Mouse (Mus musculus) heart, adult 2 months (tissue): ENCODE results near the gene Mat1a.

ENCODE experiments used
- CTCF ChIP-seq: fragments of 200-600 bp; IDR thresholded peaks from 2 replicates; pipeline ENCODE4 v1.8.1; 2022; ENCODE audit warnings: antibody characterized with exemption, mild to moderate bottlenecking, moderate library complexity
- EP300 ChIP-seq: fragments of 200-500 bp; IDR thresholded peaks from 2 replicates; pipeline ENCODE4 v1.6.1; 2011; ENCODE audit warnings: low read depth, low read length, control low read depth; ENCODE audit not compliant: insufficient read depth
- POLR2A ChIP-seq: fragments of 200-500 bp; IDR thresholded peaks from 2 replicates; pipeline ENCODE4 v1.6.1; 2011; ENCODE audit warnings: mild to moderate bottlenecking, low read depth, low read length, control low read depth; ENCODE audit not compliant: insufficient read depth

DNA sequence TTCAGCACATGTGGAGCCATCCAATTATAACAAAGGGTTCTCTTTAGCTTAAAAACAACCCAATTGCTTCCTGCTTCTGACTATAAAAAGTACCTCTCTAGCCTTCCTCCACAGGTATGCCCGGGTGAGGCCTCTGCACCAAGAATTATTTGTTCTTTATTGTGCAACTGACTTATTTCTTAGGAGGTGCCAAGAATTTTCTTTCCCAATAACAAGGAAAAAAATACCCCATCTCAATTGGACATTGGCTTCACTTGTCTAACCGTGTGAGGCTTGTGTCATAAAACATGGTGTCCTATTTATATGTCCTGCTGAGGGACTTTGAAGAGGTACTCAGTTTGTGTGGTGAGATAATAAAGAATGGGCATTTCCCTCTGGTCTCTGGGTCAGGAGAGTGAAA lies 65.7 kb downstream of the Mat1a start:
- TF ChIP-seq CTCF = no peak
- TF ChIP-seq EP300 = no peak
- no peak for TF ChIP-seq POLR2A
